Mouse (Mus musculus) liver, adult 10 weeks (tissue): ENCODE data around the gene Plekhg6. TPM values are rescaled to one million over a fixed set of nuclear protein-coding genes. Genes with fewer than 3 reads are reported as not detected.

Experiments
- polyA plus RNA-seq: library from polyadenylated mRNA; stranded (reverse); fragments of 350-450 nt; fragmentation: Illumina TruSeq; extraction: RNeasy Lipid Tissue Mini Kit (QIAGEN cat#74804); gene quantifications from one replicate; pipeline ENCODE4 v1.2.3, GENCODE M21; 2014; ENCODE audit warnings: low read depth, low replicate concordance

Gene Plekhg6
- 0.32 TPM for polyA plus RNA-seq

GRCm38 (mm10) chr6:125380372-125381360, at the start of gene Plekhg6:
Gene Plekhg6 (minus strand): TSS chr6:125380793.

GRCm38 (mm10) chr6:125348721-125349574, 31.6 kb downstream of the Plekhg6 start, which contains the start of gene Tnfrsf1a:
Gene Tnfrsf1a (plus strand): TSS chr6:125349362.

GRCm38 (mm10) chr6:125320323-125320722, 60.3 kb downstream of the Plekhg6 start, which contains the start of gene Scnn1a:
Gene Scnn1a (plus strand): TSS chr6:125320659.

GRCm38 (mm10) chr6:125313546-125314230, 66.9 kb downstream of the Plekhg6 start, which contains the start of gene Ltbr:
Gene Ltbr (minus strand): TSS chr6:125313885.

Other genes starting within 250 kb of the Plekhg6 start
- gene Nop2, start 248.9 kb downstream of the Plekhg6 start, polyA plus RNA-seq = 1.1 TPM
- 1.5 TPM for gene Iffo1, start 235.6 kb downstream of the Plekhg6 start, polyA plus RNA-seq
- 206 TPM for gene Gapdh, start 214.3 kb downstream of the Plekhg6 start, polyA plus RNA-seq
- gene Ncapd2, start 189.1 kb downstream of the Plekhg6 start, polyA plus RNA-seq = 0.34 TPM
- 76.4 TPM for gene Mrpl51, start 189.0 kb downstream of the Plekhg6 start, polyA plus RNA-seq
- 2.5 TPM for gene Vamp1, start 165.2 kb downstream of the Plekhg6 start, polyA plus RNA-seq
- 4.5 TPM for gene Tapbpl, start 148.9 kb downstream of the Plekhg6 start, polyA plus RNA-seq
- gene Cd27, start 143.8 kb downstream of the Plekhg6 start, polyA plus RNA-seq = not detected
- gene Tuba3a, start 94.8 kb downstream of the Plekhg6 start, polyA plus RNA-seq = not detected
- gene Ltbr, start 66.9 kb downstream of the Plekhg6 start, polyA plus RNA-seq = 2.3 TPM
- 4.1 TPM for gene Scnn1a, start 60.1 kb downstream of the Plekhg6 start, polyA plus RNA-seq
- gene Tnfrsf1a, start 31.4 kb downstream of the Plekhg6 start, polyA plus RNA-seq = 8.7 TPM
- gene Cd9, start 114.0 kb upstream of the Plekhg6 start, polyA plus RNA-seq = 17.1 TPM
- 0.69 TPM for gene Vwf, start 166.0 kb upstream of the Plekhg6 start, polyA plus RNA-seq